Mouse (Mus musculus) kidney, adult 2 months (tissue): ENCODE measurements around the gene Ccdc6.

Source experiments
- CTCF ChIP-seq: fragments of 200-500 bp; conservative IDR thresholded peaks from 2 replicates; pipeline ENCODE4 v1.5.1; 2011; ENCODE audit warnings: low read depth, mild to moderate bottlenecking, control low read depth, low read length, moderate library complexity, mixed read lengths; ENCODE audit not compliant: insufficient read depth, insufficient read length
- POLR2A ChIP-seq: fragments of 200-500 bp; IDR thresholded peaks from one replicate; pipeline ENCODE4 v1.6.1; 2011; ENCODE audit warnings: low read depth, low read length, control low read depth

DNA sequence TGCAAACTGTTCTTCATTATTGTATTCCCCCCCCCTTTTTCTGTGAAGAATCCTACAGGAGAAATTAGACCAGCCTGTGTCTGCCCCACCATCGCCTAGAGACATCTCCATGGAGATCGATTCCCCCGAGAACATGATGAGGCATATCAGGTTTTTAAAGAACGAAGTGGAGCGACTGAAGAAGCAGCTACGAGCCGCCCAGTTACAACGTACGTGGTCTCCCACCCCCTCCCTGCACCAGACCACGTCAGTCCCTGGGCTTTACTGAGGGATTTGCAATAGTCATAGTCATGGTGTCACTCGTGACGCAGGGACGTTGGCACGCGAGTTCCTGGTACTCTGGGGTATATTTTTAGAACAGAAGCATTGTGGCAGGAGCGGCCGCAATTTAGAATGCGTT lies 72.1 kb downstream of the Ccdc6 start:
- TF ChIP-seq POLR2A (no peak), CTCF (no peak)
